ENCODE assay signal across 22 mouse cellular contexts in genomic region chr15:62150296-62150695, GRCm38 (mm10).
DNase-seq lines count a peak whose midpoint lies in the region; ATAC-seq and TF ChIP-seq lines count a peak whose summit lies in the region.
"Had no signal": no experiment of that assay in that cellular context is flagged by ENCODE, and none has a peak within 500 bp of the region (broad histone marks: within the 10 kb centered on the region; RNA-seq: fewer than 3 reads in every experiment).

No protein-coding gene starts in this region.

- H3K9ac ChIP-seq in midbrain, embryonic 11.5 days (ENCODE audit: low read length) = no peak overlapping the region
- no peak overlapping the region for H3K9ac ChIP-seq in heart, adult 2 months (ENCODE audit: low read depth, low read length)
- H3K9ac ChIP-seq: embryonic facial prominence, embryonic 13.5 days; forebrain, embryonic 12.5 days; heart, embryonic 15.5 days; hindbrain, embryonic 15.5 days had no signal

- no peak for TF ChIP-seq EP300 in heart, adult 2 months (IDR thresholded peaks at IDR 0.05; ENCODE audit: insufficient read depth, low read depth, low read length)

- intact Hi-C loops in left cerebral cortex, postnatal 4 days (cut with DNase I) = no loop called here
- intact Hi-C loops in heart, adult 2 months (cut with DNase I) = no loop called here

- H3K4me1 ChIP-seq in midbrain, embryonic 11.5 days (ENCODE audit: control insufficient read depth, insufficient read depth, low read length) = peaks cover 3% of the 10 kb centered on the region; the same call in 1 of the 2 replicates
- H3K4me1 ChIP-seq in midbrain, embryonic 10.5 days = peaks cover 9% of the 10 kb centered on the region
- no peaks in the 10 kb centered on the region for H3K4me1 ChIP-seq in heart, adult 2 months (ENCODE audit: control insufficient read depth, insufficient read depth, low read length)

- WGBS in midbrain, embryonic 11.5 days = 89% methylated on average over 4 of the region's 4 CpGs
- 90% methylated on average over 4 of the region's 4 CpGs for WGBS in midbrain, embryonic 10.5 days
- 79% methylated on average over 4 of the region's 4 CpGs for WGBS in heart, adult 2 months

- ATAC-seq in midbrain, embryonic 11.5 days (ENCODE audit: low FRiP score) = no peak
- ATAC-seq: activated CD4-positive, CD25-positive, alpha-beta regulatory T cell, adult 4 months; CD4-positive, CD25-positive, alpha-beta regulatory T cell, adult 4 months; forebrain, embryonic 16.5 days had no signal

- H3K9me3 ChIP-seq in midbrain, embryonic 11.5 days (ENCODE audit: control insufficient read depth, low read length) = no peaks in the 10 kb centered on the region
- no peaks in the 10 kb centered on the region for H3K9me3 ChIP-seq in midbrain, embryonic 10.5 days (replicated peaks)
- H3K9me3 ChIP-seq: embryonic facial prominence, embryonic 13.5 days; forebrain, embryonic 12.5 days; G1E; heart, embryonic 15.5 days; hindbrain, embryonic 15.5 days had no signal

- H3K4me3 ChIP-seq in midbrain, embryonic 11.5 days (ENCODE audit: low read depth, low read length) = no peak overlapping the region
- no peak overlapping the region for H3K4me3 ChIP-seq in midbrain, embryonic 10.5 days
- no peak overlapping the region for H3K4me3 ChIP-seq in heart, adult 2 months
- H3K4me3 ChIP-seq: embryonic facial prominence, embryonic 13.5 days; forebrain, embryonic 12.5 days; heart, embryonic 15.5 days; hindbrain, embryonic 15.5 days had no signal

- no peaks in the 10 kb centered on the region for H3K36me3 ChIP-seq in midbrain, embryonic 11.5 days (ENCODE audit: control insufficient read depth, insufficient read depth, low read length)
- no peaks in the 10 kb centered on the region for H3K36me3 ChIP-seq in midbrain, embryonic 10.5 days
- no peaks in the 10 kb centered on the region for H3K36me3 ChIP-seq in heart, adult 2 months (ENCODE audit: control insufficient read depth, insufficient read depth, low read length)
- H3K36me3 ChIP-seq: embryonic facial prominence, embryonic 13.5 days; forebrain, embryonic 12.5 days; heart, embryonic 15.5 days; hindbrain, embryonic 15.5 days had no signal

- H3K79me2 ChIP-seq in heart, adult 2 months (replicated peaks; ENCODE audit: control insufficient read depth, insufficient read depth, low read length) = no peaks in the 10 kb centered on the region

- no peak for TF ChIP-seq POLR2A in heart, adult 2 months (IDR thresholded peaks at IDR 0.05; ENCODE audit: insufficient read depth, low read depth, low read length)

- no peak overlapping the region for H3K4me2 ChIP-seq in midbrain, embryonic 11.5 days
- H3K4me2 ChIP-seq: embryonic facial prominence, embryonic 13.5 days; forebrain, embryonic 12.5 days; heart, embryonic 11.5 days; heart, embryonic 15.5 days; hindbrain, embryonic 15.5 days had no signal

- peak; percentile 68 to 72 for DNase-seq in cerebellum, postnatal 10 days
- no peak for DNase-seq in cerebellum, adult 9-10 months
- peak; percentile 21 for DNase-seq in left cerebral cortex, postnatal 4 days
- DNase-seq in left cerebral cortex, adult 18-20 months (ENCODE audit: low spot score in 2 of 2) = no peak
- DNase-seq in midbrain, embryonic 11.5 days (ENCODE audit: low spot score, missing footprints) = peak; percentile 67
- no peak for DNase-seq in midbrain, embryonic 10.5 days (ENCODE audit: low spot score)
- no peak for DNase-seq in heart, adult 2 months
- DNase-seq: B cell, adult 2 months; cerebellum, adult 18-20 months; cerebellum, postnatal 25 days; gastrocnemius, postnatal 10 days; heart, adult 18-20 months; heart, postnatal 14 days had no signal

- no peak overlapping the region for H3K27ac ChIP-seq in midbrain, embryonic 11.5 days (ENCODE audit: low read depth, low read length)
- no peak overlapping the region for H3K27ac ChIP-seq in midbrain, embryonic 10.5 days (replicated peaks)
- H3K27ac ChIP-seq in heart, adult 2 months = no peak overlapping the region
- H3K27ac ChIP-seq: embryonic facial prominence, embryonic 13.5 days; forebrain, embryonic 12.5 days; heart, embryonic 15.5 days; hindbrain, embryonic 15.5 days had no signal

- TF ChIP-seq CTCF in heart, adult 2 months (IDR thresholded peaks at IDR 0.05) = no peak

- no peaks in the 10 kb centered on the region for H3K27me3 ChIP-seq in midbrain, embryonic 11.5 days (ENCODE audit: control insufficient read depth, insufficient read depth, low read length)
- no peaks in the 10 kb centered on the region for H3K27me3 ChIP-seq in midbrain, embryonic 10.5 days (ENCODE audit: low read depth, poor library complexity, severe bottlenecking)
- H3K27me3 ChIP-seq in heart, adult 2 months (ENCODE audit: control insufficient read depth, insufficient read depth, low read length) = no peaks in the 10 kb centered on the region
- H3K27me3 ChIP-seq: embryonic facial prominence, embryonic 13.5 days; forebrain, embryonic 12.5 days; heart, embryonic 15.5 days; hindbrain, embryonic 15.5 days had no signal

Comparison
In these comparisons a context has a peak if more than half of its experiments do, and no peak if none do; other contexts are left out.
1. DNase-seq: peak in cerebellum, postnatal 10 days (2 of 2), left cerebral cortex, postnatal 4 days (single experiment) and midbrain, embryonic 11.5 days (single experiment); none in cerebellum, adult 9-10 months (single experiment), left cerebral cortex, adult 18-20 months (0 of 2), midbrain, embryonic 10.5 days (single experiment) and heart, adult 2 months (0 of 2).